Mouse (Mus musculus) A20 (cell line): Measurements from ENCODE around the gene 3830403N18Rik.
"Not testable (repeated sequence)": the region's sequence is repeated elsewhere in the genome, so short reads cannot be mapped to it uniquely, and the experiment has no call there.

Experiments used
- DNase-seq: peaks from one replicate; pipeline ENCODE4 v3.0.0-alpha.2; 2011; ENCODE audit warnings: low read depth, low spot score

3830403N18Rik gene

GRCm38 (mm10) chrX:56136336-56136909 lies at the start of gene 3830403N18Rik:
3830403N18Rik (plus strand) TSS chrX:56136572.
- DNase-seq: not testable (repeated sequence)

GRCm38 (mm10) chrX:56151396-56151795 lies 15.0 kb downstream of the 3830403N18Rik start:
- DNase-seq: no peak

- DNase-seq: not testable (repeated sequence)
Measured at GRCm38 (mm10) chrX:56186449-56186848, 50.1 kb downstream of the 3830403N18Rik start.
